Mouse (Mus musculus) neural tube, embryonic 14.5 days (tissue): ENCODE results near the gene Zfp949. TPM values are rescaled to one million over a fixed set of nuclear protein-coding genes. Genes with fewer than 3 reads are reported as not detected.
"Not testable (repeated sequence)": the region's sequence is repeated elsewhere in the genome, so short reads cannot be mapped to it uniquely, and the experiment has no call there.

ENCODE experiments used
- ATAC-seq: fragments of 200-750 bp; cut with Nextera tagmentation; 2 replicates; pipeline ENCODE4 v1.8.0; 2017; ENCODE audit warnings: low read depth, mild to moderate bottlenecking, moderate TSS enrichment, moderate library complexity
- H3K27ac ChIP-seq: fragments of 300-500 bp; sonication (generic); 2 replicates; pipeline ENCODE4 v1.5.1; 2014; ENCODE audit warnings: low read depth, mild to moderate bottlenecking, control low read depth, low read length, moderate library complexity, mixed read lengths
- H3K27me3 ChIP-seq: fragments of 300-500 bp; sonication (generic); 2 replicates; pipeline ENCODE4 v1.6.1; 2014; ENCODE audit warnings: low read length; ENCODE audit not compliant: control insufficient read depth, insufficient read depth
- H3K36me3 ChIP-seq: fragments of 300-500 bp; sonication (generic); 2 replicates; pipeline ENCODE4 v1.6.1; 2014; ENCODE audit warnings: low read length, mixed read lengths; ENCODE audit not compliant: control insufficient read depth, insufficient read depth
- H3K4me1 ChIP-seq: fragments of 300-500 bp; sonication (generic); 2 replicates; pipeline ENCODE4 v1.6.1; 2014; ENCODE audit warnings: low read length; ENCODE audit not compliant: control insufficient read depth, insufficient read depth
- H3K4me2 ChIP-seq: fragments of 300-500 bp; sonication (generic); 2 replicates; pipeline ENCODE4 v1.6.1; 2014; ENCODE audit warnings: mild to moderate bottlenecking, low read depth, low read length, control low read depth
- H3K4me3 ChIP-seq: fragments of 300-500 bp; sonication (generic); 2 replicates; pipeline ENCODE4 v1.5.1; 2014; ENCODE audit warnings: low read depth, low read length, control low read depth, mixed read lengths
- H3K9ac ChIP-seq: fragments of 300-500 bp; sonication (generic); replicated peaks from 2 replicates; pipeline ENCODE4 v1.6.1; 2014; ENCODE audit warnings: low read depth, mild to moderate bottlenecking, control low read depth, low read length, mixed read lengths
- H3K9me3 ChIP-seq: fragments of 300-500 bp; sonication (generic); 2 replicates; pipeline ENCODE4 v1.6.1; 2016; ENCODE audit warnings: low read length; ENCODE audit not compliant: control insufficient read depth
- WGBS: fragments of 180-500 bp; shearing (Covaris S2); extraction: QIAGEN DNeasy Blood & Tissue Kit; methylation state at CpG from one replicate; pipeline ENCODE4 v1.1.7; 2014; 5-methylcytosine and 5-hydroxymethylcytosine counted together
- polyA plus RNA-seq: library from polyadenylated mRNA; unstranded; fragments of >200 nt; fragmentation: Nextera tagmentation; extraction: Ambion mirVana; gene quantifications from 2 replicates; pipeline ENCODE4 v1.2.1, GENCODE M21; 2014

The Zfp949 gene
- polyA plus RNA-seq, 1 experiment from 2014 or later: 21.2 TPM

DNA sequence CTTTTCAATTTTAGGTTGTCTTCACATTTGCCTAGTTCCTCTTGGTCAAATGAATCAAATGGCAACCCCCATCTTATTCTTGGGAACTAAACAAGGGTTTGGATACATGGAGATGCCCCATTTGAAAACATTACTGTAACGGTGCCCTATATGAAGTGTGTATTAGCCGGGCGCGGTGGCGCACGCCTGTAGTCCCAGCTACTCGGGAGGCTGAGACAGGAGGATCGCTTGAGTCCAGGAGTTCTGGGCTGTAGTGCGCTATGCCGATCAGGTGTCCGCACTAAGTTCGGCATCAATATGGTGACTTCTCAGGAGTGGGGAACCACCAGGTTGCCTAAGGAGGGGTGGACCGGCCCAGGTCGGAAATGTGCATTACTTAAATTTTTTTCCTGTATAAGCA, 5.3 kb downstream of the Zfp949 start:
- 98% methylated on average over 14 of the region's 14 CpGs for WGBS
- ATAC-seq: no peak
- no peaks in the 10 kb centered on the region for H3K9me3 ChIP-seq
- no peak overlapping the region for H3K27ac ChIP-seq
- no peak overlapping the region for H3K9ac ChIP-seq
- no peaks in the 10 kb centered on the region for H3K27me3 ChIP-seq
- peaks cover 26% of the 10 kb centered on the region for H3K4me1 ChIP-seq
- H3K4me3 ChIP-seq: no peak overlapping the region
- peaks cover 5% of the 10 kb centered on the region for H3K36me3 ChIP-seq
- no peak overlapping the region for H3K4me2 ChIP-seq

DNA sequence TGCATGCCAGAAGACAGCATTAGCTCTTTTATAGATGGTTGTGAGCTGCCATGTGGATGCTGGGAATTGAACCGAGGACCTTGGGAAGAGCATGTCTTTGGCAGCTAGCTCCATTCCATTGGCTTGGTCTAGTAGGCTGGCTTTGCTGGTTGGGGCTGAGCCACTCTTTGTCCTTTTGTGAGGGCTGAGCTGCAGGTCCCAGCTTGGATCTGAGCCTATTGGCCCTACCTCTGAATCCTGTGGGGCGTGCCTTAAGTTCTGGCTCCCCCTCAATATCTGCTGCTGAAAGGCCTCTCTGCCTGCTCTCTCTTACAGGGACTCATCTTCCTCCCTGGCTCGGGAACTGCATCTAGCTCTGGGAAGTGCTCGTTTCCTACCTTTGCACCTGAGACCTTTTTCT, 10.3 kb downstream of the Zfp949 start:
- peaks cover 8% of the 10 kb centered on the region for H3K36me3 ChIP-seq
- no peak for ATAC-seq
- H3K9me3 ChIP-seq: no peaks in the 10 kb centered on the region
- H3K27ac ChIP-seq: no peak overlapping the region
- H3K9ac ChIP-seq: no peak overlapping the region
- WGBS: 89% methylated on average over 4 of the region's 4 CpGs
- no peaks in the 10 kb centered on the region for H3K4me1 ChIP-seq
- H3K4me3 ChIP-seq: no peak overlapping the region
- H3K4me2 ChIP-seq: no peak overlapping the region
- no peaks in the 10 kb centered on the region for H3K27me3 ChIP-seq

DNA sequence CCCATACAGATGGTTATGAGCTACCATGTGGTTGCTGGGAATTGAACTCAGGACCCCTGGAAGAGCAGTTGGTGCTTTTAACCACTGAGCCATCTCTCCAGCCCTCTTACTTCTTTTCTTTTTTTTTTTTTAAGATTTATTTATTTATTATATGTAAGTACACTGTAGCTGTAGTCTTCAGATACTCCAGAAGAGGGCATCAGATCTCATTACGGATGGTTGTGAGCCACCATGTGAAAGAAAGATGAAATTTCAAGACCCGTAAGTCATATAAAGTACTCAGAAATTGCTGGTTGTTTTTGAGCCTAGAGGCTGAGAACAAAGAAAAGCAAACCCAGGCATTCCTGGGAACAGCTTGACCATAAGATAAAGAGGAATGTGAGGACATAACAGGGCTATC, 13.7 kb downstream of the Zfp949 start:
- not testable (repeated sequence) for H3K9ac ChIP-seq, H3K27ac ChIP-seq, H3K4me3 ChIP-seq, H3K9me3 ChIP-seq, H3K36me3 ChIP-seq, H3K4me2 ChIP-seq, H3K4me1 ChIP-seq, ATAC-seq, H3K27me3 ChIP-seq
- 96% methylated on average over 2 of the region's 2 CpGs for WGBS

DNA sequence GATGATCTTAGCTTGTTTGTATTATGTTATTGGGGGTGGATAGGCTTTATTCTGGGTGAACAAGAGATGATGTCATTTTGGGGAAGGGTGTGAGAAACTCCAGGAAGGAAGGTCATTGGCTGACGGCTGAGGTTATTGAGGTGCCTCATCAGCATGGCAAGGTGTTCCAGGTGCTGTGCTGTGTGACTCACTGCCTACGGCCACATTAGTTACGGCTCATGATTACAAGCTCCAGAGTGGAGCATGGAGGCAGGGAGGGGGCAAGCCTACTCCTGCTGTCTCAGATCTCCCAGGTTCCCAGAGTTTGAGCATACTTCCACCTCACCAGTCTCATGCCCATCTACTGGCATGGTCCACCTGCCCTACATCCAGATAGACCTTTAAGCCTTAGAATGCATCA, 22.7 kb downstream of the Zfp949 start:
- H3K27ac ChIP-seq, H3K4me3 ChIP-seq, H3K4me2 ChIP-seq, H3K9ac ChIP-seq, H3K4me1 ChIP-seq, ATAC-seq, H3K27me3 ChIP-seq: not testable (repeated sequence)
- Histone ChIP-seq H3K9me3 (peaks cover 19% of the 10 kb centered on the region), H3K36me3 (peaks cover 32% of the 10 kb centered on the region)
- 98% methylated on average over 3 of the region's 3 CpGs for WGBS

DNA sequence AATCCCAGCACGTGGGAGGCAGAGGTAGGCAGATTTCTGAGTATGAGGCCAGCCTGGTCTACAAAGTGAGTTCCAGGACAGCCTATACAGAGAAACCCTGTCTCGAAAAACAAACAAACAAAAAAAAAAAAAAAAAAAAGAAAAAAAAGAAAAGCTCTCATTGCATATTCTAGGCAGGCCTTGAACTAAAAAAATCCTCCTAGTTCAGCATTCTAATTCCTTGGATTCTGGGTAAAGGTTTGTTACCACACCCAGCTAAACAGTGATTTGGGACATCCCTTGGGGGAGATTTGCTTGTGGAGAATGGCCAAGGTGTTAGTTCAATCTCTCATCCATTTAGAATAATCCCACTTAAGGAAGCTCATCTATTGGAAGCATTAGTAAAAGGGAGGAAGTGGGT, 32.8 kb downstream of the Zfp949 start, which contains the start of gene Trim43a:
Gene Trim43a, plus strand, starts transcription at position 301 of the 400 bp plus-strand sequence.
- H3K36me3 ChIP-seq, ATAC-seq: not testable (repeated sequence)
- 84% methylated on average over 2 of the region's 2 CpGs for WGBS

DNA sequence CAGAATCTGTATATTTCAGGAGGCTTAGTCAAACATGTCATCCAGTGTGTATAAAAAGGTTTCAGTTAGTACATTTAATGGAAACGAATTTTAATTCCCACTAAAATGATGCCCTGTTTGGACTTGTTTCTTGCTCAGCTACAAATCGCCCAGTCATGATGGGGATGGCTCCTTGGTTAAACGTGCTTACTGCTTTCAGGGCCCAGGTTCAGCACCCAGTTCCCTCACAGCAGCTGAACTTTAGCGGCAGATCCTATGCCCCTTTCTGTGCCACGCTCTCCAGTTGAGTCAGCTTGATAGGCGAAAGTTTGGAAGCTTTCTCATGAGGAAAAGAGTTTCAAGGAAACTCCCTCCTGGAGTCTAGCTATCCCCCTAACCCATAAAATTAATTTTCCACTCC, 45.9 kb downstream of the Zfp949 start:
- WGBS: 78% methylated on average over 5 of the region's 6 CpGs
- H3K4me2 ChIP-seq, H3K27ac ChIP-seq, H3K27me3 ChIP-seq, H3K4me1 ChIP-seq, H3K36me3 ChIP-seq, H3K4me3 ChIP-seq, H3K9ac ChIP-seq, H3K9me3 ChIP-seq, ATAC-seq: not testable (repeated sequence)

More for the DNA sequence above, 32.8 kb downstream of the Zfp949 start, which contains the start of gene Trim43a:
- not testable (repeated sequence) for H3K9me3 ChIP-seq, H3K9ac ChIP-seq, H3K27me3 ChIP-seq, H3K4me2 ChIP-seq, H3K27ac ChIP-seq, H3K4me3 ChIP-seq, H3K4me1 ChIP-seq

DNA sequence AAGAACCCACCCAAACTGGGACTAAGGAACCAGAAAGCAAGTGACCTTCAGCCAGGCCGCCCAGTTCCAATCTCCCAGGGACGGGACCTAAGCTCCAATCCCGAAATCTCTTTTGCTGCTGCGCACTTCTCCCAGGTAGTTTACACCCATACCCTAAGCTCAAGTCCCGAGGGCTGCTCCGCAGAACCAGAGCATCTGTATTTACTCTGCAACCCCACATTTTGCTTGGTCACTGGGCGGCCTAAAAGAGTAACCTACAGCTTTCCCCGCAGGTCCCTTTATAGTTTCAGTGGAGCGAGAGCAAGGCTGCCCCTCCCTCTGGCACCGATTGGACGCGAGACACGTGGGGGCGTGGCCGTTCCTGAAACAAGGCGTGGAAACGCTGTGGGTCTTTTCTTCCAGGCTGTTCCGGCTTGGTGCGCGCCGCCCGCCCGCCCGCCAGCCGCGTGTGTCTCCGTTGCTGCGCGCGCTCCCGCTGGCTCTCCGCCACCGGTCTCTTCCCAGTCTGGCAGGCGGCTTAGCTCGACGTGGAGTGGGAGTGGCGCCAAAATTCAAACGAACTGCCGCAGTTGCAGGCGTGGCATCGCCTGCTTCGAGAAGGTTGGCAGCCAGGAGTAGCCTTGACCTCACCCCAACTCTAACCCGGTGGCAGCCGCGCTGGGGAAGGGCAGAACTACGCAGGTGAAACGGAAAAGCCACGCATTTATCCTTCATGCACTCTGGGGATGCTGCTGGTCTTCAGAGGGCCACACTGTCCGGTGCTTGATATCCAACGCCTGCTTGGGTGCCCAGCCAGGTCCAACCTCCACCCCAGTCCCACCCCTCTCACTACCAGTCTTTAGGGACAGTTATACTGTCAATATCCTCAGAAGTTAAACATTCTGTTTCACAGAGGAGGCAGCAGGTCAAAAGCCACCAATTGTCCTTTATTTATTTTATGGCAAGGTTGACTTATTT, 51.7 kb downstream of the Zfp949 start:
- not testable (repeated sequence) for H3K9ac ChIP-seq, H3K9me3 ChIP-seq, H3K27ac ChIP-seq, H3K4me1 ChIP-seq, H3K27me3 ChIP-seq, H3K36me3 ChIP-seq
- H3K4me3 ChIP-seq: peak overlapping the region; percentile 27
- H3K4me2 ChIP-seq: peak overlapping the region; percentile 40
- peak; percentile 99 for ATAC-seq
- WGBS: under 1% methylated on average over 44 of the region's 50 CpGs

Other genes with a start within 250 kb of the Zfp949 start
- 0.76 and 1.0 TPM in 2 replicates for gene Nt5e, start 220.8 kb upstream of the Zfp949 start, polyA plus RNA-seq
- gene Snx14, start 109.1 kb upstream of the Zfp949 start, polyA plus RNA-seq: 31.6 and 34.9 TPM in 2 replicates
- gene Gm20537, start 91.4 kb upstream of the Zfp949 start, polyA plus RNA-seq: 0.46 and 0.57 TPM in 2 replicates
- gene Syncrip, start 65.4 kb upstream of the Zfp949 start, polyA plus RNA-seq: 86.6 and 87.8 TPM in 2 replicates
- 0.21 and 0.29 TPM in 2 replicates for gene Trim43a, start 32.9 kb downstream of the Zfp949 start, polyA plus RNA-seq
- gene Mthfsl, start 172.3 kb downstream of the Zfp949 start, polyA plus RNA-seq: 34.3 and 55.4 TPM in 2 replicates
- 0.28 TPM in 1 of 2 replicates, not detected in the other for gene Bcl2a1d, start 183.9 kb downstream of the Zfp949 start, polyA plus RNA-seq